Mouse (Mus musculus) ES-Bruce4 (cell line): ENCODE measurements at regions not wholly inside any gene's neighbourhood (a gene's known extent, or its start where the extent isn't known, plus 50 kb on each side); places are given as distances from the start of the nearest gene placed in this dataset.

Experiments used
- CTCF ChIP-seq: IDR thresholded peaks from one replicate; pipeline ENCODE4 v1.8.1; 2011; ENCODE audit warnings: low read depth, low read length
- POLR2A ChIP-seq: IDR thresholded peaks from one replicate; pipeline ENCODE4 v1.8.1; 2011; ENCODE audit warnings: low read length; ENCODE audit not compliant: insufficient read depth

DNA sequence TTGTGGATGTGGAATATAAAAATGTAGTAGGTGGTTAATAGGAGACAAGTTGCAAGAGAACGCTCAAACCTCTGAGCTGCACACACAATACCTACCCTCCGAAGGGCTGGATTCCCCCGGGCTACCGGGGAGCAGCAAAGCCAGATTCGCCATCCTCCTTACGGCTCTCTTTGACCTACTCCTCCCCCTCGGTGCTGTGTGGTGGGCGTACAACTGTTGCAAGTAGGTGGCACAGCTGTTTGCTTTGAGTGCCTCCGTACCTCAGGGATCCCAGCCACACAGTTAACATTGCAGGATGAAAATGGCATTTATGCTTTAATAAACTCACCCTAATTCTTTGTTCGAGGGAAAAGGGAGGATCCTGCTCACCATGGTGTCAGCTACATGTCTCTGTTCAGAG is 321.6 kb upstream of the Tbc1d5 start:
- no peak for TF ChIP-seq POLR2A
- no peak for TF ChIP-seq CTCF
